Mouse (Mus musculus): ENCODE measurements around the gene Kctd7. TPM values are rescaled to one million over a fixed set of nuclear protein-coding genes. Genes with fewer than 3 reads are reported as not detected.

The Kctd7 gene
- 10 to 100 TPM in 1 of 2 experiments, 1 to 10 TPM in 1; 9.7 to 10.3 TPM for total RNA-seq (2021)
- long read RNA-seq, experiment 1, full-length matches to known transcripts, result 12 of 12 reads
- long read RNA-seq, experiment 1, partial matches to known transcripts, result 0 of 12 reads
- long read RNA-seq, experiment 1, other reads (novel, unspliced or antisense), result 0 of 12 reads
- long read RNA-seq, experiment 2, full-length matches to known transcripts, result 12 of 20 reads
- long read RNA-seq, experiment 2, partial matches to known transcripts, result 8 of 20 reads
- long read RNA-seq, experiment 2, other reads (novel, unspliced or antisense), result 0 of 20 reads

GRCm38 (mm10) chr5:130144334-130145312 lies at the start of gene Kctd7:
Gene Kctd7 (plus strand): TSS chr5:130144861.
- DNase-seq (ENCODE audit: low spot score in 2 of 2), result peak; percentile 87 to 88

DNA sequence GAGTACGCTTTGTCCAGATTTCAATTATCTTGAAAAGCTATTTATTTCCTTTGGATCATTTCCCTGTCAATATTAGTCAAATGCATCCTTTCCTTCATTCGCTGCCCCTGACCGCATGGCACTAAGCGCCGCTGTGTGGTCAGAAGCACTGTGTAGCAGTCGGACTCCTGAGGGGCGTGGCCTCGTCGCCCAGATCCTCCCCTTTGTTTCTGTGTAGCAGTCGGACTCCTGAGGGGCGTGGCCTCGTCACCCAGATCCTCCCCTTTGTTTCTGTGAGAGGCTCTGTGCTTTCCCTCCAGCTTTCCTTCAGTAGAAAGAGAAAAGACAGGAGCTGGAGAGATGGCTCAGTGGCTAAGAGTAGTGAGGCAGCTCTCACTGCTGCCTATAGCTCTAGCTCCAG lies 47.9 kb upstream of the Kctd7 start:
- DNase-seq (ENCODE audit: low spot score in 2 of 2), result no peak

DNA sequence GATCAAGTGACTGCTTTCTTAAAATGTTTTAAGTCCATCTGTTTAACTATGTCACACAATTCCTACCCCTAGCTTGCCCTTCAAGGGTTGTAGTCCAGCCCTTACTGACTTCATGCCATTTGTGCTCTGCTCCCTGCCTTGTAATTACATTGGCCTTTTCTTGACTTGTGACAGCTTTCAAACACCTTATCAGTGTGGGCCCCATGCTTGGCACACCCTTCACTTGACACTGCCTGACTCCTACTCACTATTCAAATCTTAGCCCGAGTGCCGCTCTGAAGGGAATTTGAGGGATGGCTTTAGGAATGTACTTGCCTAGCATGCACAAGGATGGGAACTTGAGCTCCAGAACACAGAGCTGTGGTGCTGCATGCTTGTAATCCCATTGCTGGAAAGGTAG lies 46.8 kb upstream of the Kctd7 start:
- DNase-seq (ENCODE audit: low spot score in 2 of 2), result no peak

- DNase-seq (ENCODE audit: low spot score in 2 of 2), result no peak
These were observed 42.9 kb upstream of the Kctd7 start for GRCm38 (mm10) chr5:130101724-130102123.

- no peak for DNase-seq (ENCODE audit: low spot score in 2 of 2)
These were observed 35.3 kb upstream of the Kctd7 start for GRCm38 (mm10) chr5:130109348-130109747.

DNA sequence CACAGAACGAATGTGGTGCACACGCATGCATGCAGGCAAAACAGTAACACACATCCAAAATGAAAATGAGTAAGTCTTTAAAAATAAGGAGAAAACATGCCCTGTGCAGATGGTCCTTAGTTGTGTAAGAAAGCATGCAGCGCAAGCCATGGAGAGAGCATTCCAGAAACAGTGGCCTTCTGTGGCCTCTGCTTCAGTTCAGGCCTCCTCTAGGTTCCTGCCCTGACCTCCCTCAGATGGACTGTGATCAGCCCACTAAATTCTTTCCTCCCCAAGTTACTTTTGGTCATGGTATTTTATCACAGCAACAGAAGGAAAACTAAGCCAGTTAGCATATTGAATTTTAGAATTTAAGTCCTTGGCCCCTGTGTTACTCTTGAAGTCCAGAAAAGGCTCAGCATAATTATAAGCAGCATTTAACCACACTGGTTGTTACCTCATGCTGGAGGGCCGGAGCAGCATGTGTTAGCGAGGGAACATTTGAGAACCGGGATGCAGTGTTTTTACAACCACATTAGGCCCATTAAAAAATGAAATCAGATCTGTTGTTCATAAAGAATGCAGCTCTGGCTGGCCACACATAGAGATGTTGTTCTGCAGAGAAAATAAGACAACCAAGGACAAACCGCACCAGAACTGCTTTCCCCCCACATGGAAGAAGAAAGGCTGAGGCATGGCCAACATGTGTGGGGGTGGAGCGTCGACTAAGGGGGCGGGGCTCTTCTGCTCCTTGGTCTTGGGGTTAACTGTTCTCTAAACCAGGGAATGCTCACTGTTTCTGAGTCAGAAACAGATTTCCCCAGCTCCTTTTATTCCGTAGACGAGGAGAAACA lies 33.8 kb upstream of the Kctd7 start:
- no peak for DNase-seq (ENCODE audit: low spot score in 2 of 2)

DNA sequence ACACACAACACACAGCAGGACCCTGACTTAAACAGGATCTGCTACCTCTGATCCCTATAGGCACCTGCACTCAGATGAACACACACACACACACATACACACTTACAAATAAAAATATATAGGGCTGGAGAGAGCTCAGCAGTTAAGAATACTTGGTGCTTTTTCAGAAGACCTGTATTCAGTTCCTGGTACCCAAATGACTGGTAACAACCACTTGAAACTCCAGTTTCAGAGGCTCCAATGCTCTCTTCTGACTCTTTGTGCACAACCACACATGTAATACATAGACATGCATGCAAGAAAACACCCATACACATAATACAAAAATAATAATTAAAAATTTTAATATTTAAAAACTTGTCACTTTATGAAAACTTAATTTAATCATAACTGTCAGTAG lies 32.0 kb upstream of the Kctd7 start:
- no peak for DNase-seq (ENCODE audit: low spot score in 2 of 2)

DNA sequence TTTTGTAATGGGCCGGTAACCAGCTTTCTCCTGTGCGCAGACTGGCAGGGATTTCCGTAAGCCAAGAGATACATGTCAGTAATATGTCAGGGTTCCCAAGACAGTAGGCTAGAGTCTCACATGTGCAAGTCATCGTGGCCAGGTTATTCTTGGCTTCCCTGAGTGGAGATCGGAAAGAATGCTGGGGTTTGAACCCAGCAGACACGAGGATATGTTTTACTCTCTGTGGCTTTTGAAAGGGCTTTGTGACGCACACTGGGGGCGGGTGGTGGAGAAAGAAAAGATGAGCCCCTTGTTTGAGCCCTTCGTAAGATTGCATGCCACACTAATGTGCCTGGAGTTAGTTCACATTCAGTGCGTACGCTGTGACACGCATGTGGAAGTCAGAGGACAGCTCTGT lies 28.5 kb upstream of the Kctd7 start:
- no peak for DNase-seq (ENCODE audit: low spot score in 2 of 2)

- DNase-seq (ENCODE audit: low spot score in 2 of 2), result no peak
These were observed 27.8 kb upstream of the Kctd7 start for GRCm38 (mm10) chr5:130116857-130117256.

- DNase-seq (ENCODE audit: low spot score in 2 of 2), result no peak
These were observed 26.7 kb upstream of the Kctd7 start for GRCm38 (mm10) chr5:130117932-130118331.

GRCm38 (mm10) chr5:130119236-130119635 lies 25.4 kb upstream of the Kctd7 start:
- no peak for DNase-seq (ENCODE audit: low spot score in 2 of 2)

- no peak for DNase-seq (ENCODE audit: low spot score in 2 of 2)
These were observed 24.5 kb upstream of the Kctd7 start for GRCm38 (mm10) chr5:130120070-130120736.

- DNase-seq (ENCODE audit: low spot score in 2 of 2), result no peak
These were observed 23.8 kb upstream of the Kctd7 start for GRCm38 (mm10) chr5:130120904-130121303.

GRCm38 (mm10) chr5:130122355-130122754 lies 22.3 kb upstream of the Kctd7 start:
- DNase-seq (ENCODE audit: low spot score in 2 of 2), result no peak

DNA sequence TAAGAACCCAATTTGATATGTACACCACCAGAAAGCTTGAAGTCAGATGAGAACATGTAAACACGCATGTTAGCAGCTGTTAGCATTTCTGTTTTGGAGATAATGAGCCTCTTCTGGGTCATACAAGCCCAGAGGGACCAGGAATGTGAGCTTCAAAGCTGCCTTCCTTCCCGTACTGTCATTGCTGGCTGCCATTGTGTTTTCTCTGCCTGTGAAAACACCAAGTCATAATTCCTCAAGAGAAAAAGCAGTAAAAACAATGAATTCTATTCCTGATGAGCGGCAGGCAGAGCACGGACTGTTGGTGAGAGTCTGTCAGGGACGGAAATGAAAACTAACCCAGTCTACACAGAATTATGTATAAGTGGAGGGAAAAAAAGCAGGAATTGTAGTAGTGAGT lies 20.4 kb upstream of the Kctd7 start:
- DNase-seq (ENCODE audit: low spot score in 2 of 2), result no peak

GRCm38 (mm10) chr5:130128686-130129523 lies 15.8 kb upstream of the Kctd7 start:
- no peak for DNase-seq (ENCODE audit: low spot score in 2 of 2)

DNA sequence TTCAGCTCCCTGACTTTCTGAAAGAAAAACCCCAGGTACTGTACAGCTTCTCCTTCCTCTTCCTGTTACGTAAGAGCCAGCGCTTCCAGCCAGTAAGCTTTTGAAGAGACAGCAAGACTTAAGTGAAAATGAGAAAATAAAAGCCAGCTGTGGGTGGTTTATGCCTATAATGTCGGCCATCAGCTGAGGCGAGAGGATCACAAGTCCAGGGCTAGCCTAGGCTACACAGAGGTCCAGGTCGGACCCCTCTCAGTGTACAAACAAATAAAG lies 15.2 kb upstream of the Kctd7 start:
- no peak for DNase-seq (ENCODE audit: low spot score in 2 of 2)

DNA sequence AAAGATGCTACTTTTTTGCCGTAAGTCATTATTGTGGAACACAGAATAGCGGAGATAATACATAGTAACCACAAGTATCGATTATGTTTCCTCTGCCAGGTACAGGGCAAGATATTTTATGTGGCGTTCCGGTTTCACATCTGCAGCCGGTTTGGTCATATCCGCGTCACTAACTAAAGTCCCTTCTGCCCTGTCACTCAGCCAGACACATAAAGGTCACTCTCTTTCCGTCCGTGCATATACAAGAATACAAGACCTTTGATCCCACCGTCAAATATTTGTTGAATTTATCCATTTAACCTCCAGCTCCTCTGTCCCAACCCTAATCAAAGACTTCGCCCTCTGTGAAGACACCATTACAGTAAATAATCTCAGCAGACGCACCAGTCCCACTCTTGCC lies 8.1 kb upstream of the Kctd7 start:
- DNase-seq (ENCODE audit: low spot score in 2 of 2), result no peak

DNA sequence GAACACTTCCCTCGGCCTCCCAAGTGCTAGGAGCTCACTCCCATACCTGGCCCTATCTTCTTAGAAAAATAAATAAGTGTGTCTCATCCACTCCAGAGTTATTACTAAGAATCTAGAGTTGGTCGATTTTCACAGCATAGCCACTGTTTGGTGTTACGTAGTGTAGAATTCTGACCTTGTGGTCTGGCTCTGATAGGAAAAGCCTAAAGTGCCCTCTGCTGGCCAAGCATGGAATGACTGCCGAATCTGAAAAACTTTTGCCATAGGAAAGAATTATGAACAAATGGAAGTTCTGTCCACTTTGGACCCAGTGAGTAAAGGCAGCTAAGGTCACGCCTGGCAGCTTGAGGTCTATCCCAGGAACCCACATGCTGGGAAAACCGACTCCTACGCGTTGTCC lies 5.3 kb upstream of the Kctd7 start:
- DNase-seq (ENCODE audit: low spot score in 2 of 2), result peak; percentile 85 to 89

DNA sequence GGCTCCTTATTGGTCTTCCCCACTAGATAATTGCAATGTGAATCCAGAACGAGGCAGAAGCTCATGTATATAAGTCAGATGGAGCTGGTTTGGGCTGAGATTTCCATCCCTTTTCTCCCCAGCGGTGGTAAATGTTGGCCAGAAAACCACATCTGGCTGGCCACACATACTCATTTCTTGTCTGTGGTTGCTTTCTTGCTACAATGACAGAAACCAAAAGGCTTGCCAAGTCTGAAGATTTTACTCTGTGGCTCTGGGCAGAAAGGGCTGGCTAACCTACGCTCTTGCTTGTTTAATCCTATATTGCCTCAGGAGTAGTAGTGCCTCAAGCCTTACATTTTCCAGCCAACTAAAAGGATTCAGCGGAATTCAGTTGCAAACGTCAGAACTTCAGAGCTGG lies 3.5 kb upstream of the Kctd7 start:
- no peak for DNase-seq (ENCODE audit: low spot score in 2 of 2)

Data from adrenal gland, adult 18-20 months (tissue).